Mouse (Mus musculus): ENCODE measurements around the gene Aldh1l1.

GRCm38 (mm10) chr6:90578174-90578573 lies 91.9 kb downstream of the Aldh1l1 start:
- TF ChIP-seq POLR2A (IDR thresholded peaks at IDR 0.05; ENCODE audit: low read depth, low read length), result no peak
- no peak for TF ChIP-seq CTCF (conservative IDR thresholded peaks at IDR 0.05; ENCODE audit: insufficient read depth, insufficient read length, low read depth, low read length)

Measured in kidney, adult 2 months (tissue).